Mouse (Mus musculus) yolk sac, embryonic 10.5 days (tissue): ENCODE results near the gene Polr1e.
"Not testable (repeated sequence)": the region's sequence is repeated elsewhere in the genome, so short reads cannot be mapped to it uniquely, and the experiment has no call there.

Source experiments
- DNase-seq: peaks from one replicate; pipeline ENCODE4 v3.0.0-alpha.2; 2017; ENCODE audit warnings: low spot score

The Polr1e gene

GRCm38 (mm10) chr4:45063836-45064235 is 45.5 kb downstream of the Polr1e start:
- not testable (repeated sequence) for DNase-seq

- DNase-seq, result no peak
These were observed 46.2 kb downstream of the Polr1e start for GRCm38 (mm10) chr4:45064577-45064976.

- DNase-seq, result no peak
These were observed 47.8 kb downstream of the Polr1e start for GRCm38 (mm10) chr4:45066036-45066730.

GRCm38 (mm10) chr4:45067742-45068141 is 49.4 kb downstream of the Polr1e start:
- DNase-seq, result no peak

GRCm38 (mm10) chr4:45072261-45072973 is 54.0 kb downstream of the Polr1e start:
- DNase-seq, result no peak

GRCm38 (mm10) chr4:45073544-45073943 is 55.2 kb downstream of the Polr1e start:
- no peak for DNase-seq

- not testable (repeated sequence) for DNase-seq
These were observed 62.7 kb downstream of the Polr1e start for GRCm38 (mm10) chr4:45081041-45081440.

- DNase-seq, result no peak
These were observed 64.6 kb downstream of the Polr1e start for GRCm38 (mm10) chr4:45082951-45083350.

GRCm38 (mm10) chr4:45083487-45083886 is 65.1 kb downstream of the Polr1e start:
- DNase-seq, result no peak

GRCm38 (mm10) chr4:45084021-45084894 is 65.9 kb downstream of the Polr1e start, which contains the start of gene Fbxo10:
Gene Fbxo10 (minus strand): TSS chr4:45084604.
- peak; percentile 92 for DNase-seq

GRCm38 (mm10) chr4:45084895-45085290 is 66.5 kb downstream of the Polr1e start:
- no peak for DNase-seq
